Mouse (Mus musculus): ENCODE results near the gene Tmem205.

Gene Tmem205

DNA sequence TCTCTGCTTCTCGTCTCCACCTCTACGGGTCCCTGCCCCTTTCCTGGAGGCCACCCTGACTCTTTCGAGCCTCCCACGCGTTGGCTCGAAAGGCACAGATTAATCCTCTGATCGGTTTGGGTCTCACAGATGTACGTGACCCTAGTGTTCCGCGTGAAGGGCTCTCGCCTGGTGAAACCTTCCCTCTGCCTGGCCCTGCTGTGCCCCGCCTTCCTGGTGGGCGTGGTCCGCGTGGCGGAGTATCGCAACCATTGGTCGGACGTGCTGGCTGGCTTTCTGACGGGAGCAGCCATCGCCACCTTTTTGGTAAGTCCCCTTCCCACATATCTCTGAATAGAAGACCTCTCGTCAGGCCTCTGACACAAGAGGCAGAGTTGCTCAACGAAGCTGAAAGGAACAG lies 16.9 kb upstream of the Tmem205 start:
- DNase-seq (ENCODE audit: inconsistent age in 2 of 2, low spot score in 1 of 2): no peak

DNA sequence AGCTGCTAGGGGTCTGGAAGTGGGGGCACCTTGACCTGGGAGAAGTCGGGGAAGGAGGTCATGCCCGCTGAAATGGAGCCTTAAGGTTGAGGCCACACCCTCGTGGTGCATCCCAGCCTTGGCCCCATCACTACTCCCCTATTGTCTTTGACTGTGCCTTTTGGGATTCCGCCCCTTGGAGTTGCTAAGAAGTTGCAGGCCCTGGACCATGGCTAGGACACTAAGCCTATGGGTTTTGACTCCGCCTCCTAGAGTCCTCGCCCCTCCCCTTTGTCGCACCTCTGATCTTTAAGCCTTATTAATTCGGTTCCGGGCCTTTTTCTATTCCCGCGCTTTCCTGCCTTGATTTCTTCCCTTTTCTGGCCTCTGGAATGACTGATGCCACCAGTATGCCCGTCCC lies 16.3 kb upstream of the Tmem205 start:
- DNase-seq (ENCODE audit: inconsistent age in 2 of 2, low spot score in 1 of 2): no peak

DNA sequence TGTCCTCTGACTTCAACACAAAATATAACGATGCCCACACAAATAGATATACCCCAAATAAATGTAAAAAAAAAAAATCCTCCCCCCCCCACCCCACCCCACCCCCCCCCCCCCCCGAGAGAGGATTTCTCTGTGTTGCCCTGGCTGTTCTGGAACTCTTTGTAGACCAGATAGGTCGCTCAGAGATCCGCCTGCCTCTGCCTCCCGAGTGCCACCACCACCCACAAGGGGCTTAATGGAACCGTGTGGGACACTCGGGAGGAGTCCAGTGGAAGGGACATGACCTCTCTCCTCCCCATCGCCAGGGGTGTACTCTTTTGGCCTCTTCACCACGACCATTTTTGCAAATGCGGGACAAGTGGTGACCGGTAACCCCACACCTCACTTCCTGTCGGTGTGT lies 15.7 kb upstream of the Tmem205 start:
- no peak for DNase-seq (ENCODE audit: inconsistent age in 2 of 2, low spot score in 1 of 2)

DNA sequence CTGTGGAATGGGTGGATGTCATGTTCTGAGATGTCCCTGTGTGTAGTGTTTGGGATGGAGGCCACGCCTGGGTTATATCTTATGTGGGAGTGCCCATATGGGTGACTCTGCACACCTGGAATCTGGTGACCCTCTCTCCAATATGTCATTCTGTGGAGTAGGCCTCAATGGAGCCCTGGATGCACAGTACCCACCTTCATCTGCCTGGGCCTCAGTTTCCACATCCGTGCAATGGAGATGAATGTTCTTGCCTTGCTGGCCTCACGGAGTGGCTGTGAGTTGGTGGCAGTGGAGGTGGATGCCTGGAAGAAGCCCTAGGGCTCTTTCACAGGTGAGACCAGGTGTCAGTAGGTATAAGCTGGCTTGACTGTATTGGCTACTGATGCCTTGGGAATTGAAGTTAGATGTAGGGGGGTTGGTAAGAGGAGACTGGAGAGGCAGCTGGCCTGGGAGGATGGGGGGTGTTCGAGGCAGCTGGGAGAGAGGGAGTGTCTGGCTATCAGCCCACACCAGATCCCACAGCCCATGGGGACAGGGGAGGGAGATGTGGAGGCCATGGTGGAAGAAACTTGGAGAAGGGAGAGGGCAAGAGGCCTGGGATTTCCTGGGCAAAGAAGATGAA lies 11.0 kb upstream of the Tmem205 start:
- peak in 1 of 2 experiments; percentile 35 for DNase-seq (ENCODE audit: inconsistent age in 2 of 2, low spot score in 1 of 2)

DNA sequence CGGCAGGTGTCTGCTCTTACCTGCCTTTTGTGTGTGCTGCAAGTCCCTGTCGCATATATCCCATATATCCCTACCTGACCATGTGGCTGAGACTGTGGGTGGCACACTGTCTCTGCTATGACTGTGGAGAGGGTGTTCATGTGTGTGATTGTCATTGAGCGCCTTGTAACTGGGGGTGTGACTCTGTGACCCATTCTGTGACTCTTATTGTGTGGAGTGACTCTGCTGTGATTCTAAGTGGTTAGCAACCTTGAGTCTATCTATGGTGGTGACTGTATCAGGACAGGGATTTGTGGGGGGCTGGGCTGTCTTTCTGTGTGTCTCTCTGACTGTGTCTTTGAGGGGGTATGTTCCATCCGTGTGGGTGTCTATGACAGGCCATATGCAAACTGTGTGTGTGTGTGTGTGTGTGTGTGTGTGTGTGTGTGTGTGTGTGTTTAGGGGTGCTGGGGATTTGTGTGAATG lies 10.4 kb upstream of the Tmem205 start:
- DNase-seq (ENCODE audit: inconsistent age in 2 of 2, low spot score in 1 of 2): peak in 1 of 2 experiments; percentile 59

DNA sequence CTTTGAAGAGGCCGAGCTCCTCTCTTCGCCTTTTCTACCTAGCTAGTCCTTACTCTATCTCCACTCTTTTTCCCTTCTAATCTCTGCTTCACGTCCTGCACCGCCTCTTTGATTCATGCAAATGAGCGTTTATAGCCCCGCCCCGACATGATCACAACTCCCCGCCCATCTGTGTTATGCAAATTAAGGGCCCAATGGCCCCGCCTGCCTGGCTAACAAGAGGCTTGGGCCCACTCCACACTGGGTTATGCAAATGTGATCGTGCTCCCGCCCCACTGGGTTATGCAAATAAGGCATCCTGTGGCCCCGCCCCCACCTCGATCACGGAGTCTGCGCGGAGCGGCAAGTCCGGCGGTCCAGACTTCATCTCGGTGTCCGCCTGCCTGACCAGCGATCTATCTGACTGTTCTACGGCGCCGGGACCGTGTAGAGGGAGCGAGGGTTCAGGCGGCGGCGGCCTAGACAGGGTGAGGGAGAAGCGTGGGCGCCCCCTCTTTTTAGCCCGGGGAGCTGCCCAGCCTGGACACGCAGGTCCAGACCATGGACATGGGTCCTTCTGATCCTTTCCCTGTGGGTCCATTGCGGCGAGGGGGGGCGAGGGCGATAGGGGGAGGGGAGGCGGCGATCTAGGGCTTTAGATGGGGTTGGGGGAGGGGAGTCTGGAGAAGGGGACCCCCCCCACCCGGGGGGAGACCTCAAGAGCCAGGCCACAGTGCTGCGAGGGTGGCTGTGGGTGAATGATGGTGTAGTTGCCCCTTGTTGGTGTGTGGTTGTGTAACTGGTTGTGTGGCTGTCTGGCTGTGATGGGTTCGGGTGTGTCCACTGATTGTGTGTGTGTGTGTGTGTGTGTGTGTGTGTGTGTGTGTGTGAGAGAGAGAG lies 9.6 kb upstream of the Tmem205 start, which contains the start of gene Plppr2:
Gene Plppr2, plus strand, starts transcription at position 342 of the 879 bp plus-strand sequence.
- peak; percentile 99 for DNase-seq (ENCODE audit: inconsistent age in 2 of 2, low spot score in 1 of 2)

DNA sequence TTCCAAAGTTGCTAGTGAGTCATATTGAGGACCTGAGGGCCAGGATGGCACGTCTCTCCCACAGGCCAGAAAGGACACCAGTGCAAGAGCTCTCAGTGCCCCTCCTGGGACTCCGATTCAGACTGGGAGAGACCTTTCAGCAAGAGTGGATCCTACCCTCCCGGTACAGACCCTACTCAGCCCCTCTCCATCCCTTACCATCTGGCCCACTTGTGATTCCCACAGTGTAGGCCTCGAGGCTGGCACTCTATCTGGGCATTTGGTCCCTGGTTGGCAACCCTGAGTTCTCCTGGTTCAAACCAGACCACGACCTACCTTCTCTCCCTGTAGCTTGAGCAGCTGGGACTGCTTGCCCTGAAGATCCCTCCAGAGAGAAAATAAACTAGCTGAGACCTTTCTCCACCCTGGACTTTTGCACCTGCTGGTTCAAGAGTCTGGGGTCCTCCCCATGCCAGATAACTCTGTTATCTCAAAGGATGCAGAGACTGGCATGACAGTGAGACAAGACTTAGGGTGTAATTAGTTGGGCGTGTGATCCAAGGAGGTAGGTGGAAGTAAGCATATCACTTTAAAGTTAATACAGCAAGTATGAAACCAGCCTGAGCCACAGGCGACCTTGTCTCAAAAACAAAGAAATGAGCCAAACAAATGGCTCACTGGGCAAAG lies 8.2 kb upstream of the Tmem205 start:
- peak in 1 of 2 experiments; percentile 43 for DNase-seq (ENCODE audit: inconsistent age in 2 of 2, low spot score in 1 of 2)

DNA sequence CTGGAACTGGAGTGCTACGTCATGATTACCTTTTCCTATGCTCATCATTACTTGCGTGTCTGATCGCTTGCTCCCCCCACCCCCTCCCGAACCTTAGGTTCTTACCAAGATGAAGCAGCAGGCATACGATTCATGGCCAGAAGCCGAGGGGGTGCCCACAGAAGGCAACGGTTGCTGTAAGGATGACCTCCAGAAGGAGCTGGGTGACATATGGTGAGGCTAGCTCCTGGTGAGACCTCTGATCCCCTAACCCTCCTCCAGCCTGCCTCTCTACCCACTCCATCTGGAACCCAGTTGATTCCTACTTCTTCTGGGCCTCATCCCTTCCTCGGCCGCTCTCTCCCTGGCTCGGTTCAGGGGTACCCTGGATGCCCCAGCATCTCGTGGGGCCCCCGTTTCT lies 6.7 kb upstream of the Tmem205 start:
- no peak for DNase-seq (ENCODE audit: inconsistent age in 2 of 2, low spot score in 1 of 2)

DNA sequence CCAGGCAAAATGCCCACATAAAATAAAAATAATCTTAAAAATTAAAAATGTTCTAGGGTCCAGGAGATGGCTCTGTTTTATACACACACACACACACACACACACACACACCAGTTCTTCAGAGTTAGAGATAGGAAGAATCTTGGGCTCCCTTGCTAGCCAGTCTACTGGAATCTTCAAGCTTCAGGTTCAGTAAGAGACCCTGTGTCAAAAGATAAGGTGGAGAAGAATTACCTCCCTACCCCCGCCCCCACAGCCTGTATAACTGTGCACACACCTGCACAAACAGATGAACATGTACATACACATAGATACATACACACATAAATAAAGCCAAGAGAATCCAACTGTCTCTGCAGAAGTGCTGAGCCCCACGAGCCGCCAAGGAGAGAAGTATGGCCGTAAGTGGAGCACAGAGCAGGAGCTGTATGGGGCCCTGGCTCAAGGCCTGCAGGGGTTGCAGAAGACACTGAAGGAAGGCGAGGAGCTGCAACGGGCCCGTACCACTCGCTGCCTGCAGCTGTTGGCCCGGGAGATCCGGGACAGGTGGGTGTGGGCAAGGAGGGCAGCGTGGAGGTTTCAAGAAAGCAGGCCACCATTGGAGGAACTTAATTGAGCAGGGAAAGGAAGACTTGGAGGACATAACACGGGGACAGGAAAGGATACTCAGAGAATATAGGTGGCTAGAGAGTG lies 5.2 kb upstream of the Tmem205 start:
- no peak for DNase-seq (ENCODE audit: inconsistent age in 2 of 2, low spot score in 1 of 2)

DNA sequence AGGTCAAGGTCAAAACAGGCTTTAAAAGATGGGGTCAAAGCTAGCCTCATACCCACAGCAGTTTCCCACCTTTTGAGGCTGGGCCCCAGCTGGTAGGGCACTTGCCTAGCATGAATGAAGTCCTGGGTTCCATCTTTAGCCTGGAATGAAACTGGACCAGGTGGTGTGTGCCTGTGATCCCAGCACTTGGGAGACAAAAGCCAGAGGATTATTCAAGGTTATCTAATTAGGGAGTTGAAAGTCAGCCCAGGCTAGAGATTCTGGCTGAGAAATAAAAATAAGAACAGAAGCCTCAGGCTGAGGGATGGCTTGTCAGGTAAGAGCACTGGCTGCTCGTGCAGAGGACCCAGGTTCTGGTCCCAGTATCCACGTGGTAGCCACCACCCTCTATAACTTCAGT lies 4.7 kb upstream of the Tmem205 start:
- DNase-seq (ENCODE audit: inconsistent age in 2 of 2, low spot score in 1 of 2): no peak

DNA sequence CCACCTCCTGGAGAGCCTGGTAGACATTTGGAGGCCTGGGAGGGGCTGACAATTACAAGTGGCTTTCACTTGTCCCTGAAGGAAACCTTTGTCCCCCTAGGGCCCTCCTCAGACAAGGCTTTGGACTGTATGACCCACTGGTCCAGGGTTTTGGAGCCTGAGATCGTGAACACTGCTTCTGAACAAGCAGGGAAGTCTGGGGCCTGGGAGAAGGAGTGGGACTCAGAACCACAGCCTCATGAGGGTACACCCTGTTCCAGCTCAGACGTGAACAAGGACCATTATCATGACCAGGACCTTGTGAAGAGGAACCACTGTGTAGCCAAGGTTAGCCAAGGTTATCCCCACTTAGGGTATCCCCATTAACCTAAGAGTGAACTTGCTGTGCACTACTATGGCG lies 1.9 kb upstream of the Tmem205 start:
- DNase-seq (ENCODE audit: inconsistent age in 2 of 2, low spot score in 1 of 2): no peak

DNA sequence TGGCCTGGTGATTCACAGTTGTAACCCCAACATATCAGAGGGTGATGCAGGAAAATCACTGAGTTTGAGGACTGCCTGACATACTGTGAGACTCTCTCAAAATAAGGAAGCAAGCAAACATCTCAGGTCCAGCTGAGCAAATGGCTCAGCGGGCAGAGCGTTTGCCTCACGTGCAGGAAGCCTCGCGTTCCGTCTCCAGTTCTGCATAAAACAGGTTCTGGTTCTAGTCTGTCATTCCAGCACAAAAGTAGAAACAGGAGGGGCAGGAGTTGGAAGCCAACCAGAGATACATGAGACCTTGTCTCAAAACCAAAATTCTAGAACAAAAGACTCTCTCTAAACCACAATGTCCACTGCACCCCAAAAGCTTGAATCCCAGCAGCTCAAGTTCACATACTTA lies 572 bp downstream of the Tmem205 start:
- DNase-seq (ENCODE audit: inconsistent age in 2 of 2, low spot score in 1 of 2): no peak

DNA sequence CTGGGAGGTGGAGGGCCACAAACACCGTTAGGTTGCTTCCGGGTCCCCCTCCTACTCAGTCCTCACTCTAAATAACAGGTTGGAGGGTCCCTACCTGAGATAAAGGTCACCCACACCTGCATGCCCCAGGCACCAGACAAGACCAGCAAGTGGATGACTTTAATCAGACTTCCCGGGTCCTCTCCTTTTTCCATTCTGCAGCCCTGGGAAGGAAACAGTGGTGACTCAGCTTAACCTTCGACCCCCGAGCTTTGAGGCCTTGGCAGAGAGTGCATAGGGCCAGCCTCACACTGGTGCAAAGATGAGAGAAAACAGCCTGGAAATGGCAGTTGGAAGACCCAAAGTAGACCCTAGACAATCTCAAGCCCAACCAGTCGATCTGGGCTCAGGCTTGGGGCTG lies 1.2 kb downstream of the Tmem205 start:
- DNase-seq (ENCODE audit: inconsistent age in 2 of 2, low spot score in 1 of 2): peak; percentile 80 to 93

DNA sequence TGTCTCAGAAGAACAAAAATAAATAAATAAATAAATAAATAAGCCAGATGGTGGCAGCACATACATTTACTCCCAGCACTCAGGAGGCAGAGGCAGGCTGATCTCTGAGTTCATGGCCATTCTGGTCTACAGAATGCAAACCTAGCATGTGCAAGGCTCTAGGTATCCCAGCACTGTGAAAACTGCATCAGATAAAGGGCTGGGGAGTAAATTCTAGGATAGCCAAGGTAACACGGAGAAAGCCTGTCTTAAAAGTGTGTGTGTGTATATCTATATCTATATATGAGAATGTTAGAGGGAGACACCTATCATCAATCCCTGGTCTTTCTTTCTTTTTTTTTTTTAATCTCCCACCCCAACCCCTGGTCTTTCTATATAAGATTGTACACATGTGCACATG lies 1.9 kb downstream of the Tmem205 start:
- no peak for DNase-seq (ENCODE audit: inconsistent age in 2 of 2, low spot score in 1 of 2)

DNA sequence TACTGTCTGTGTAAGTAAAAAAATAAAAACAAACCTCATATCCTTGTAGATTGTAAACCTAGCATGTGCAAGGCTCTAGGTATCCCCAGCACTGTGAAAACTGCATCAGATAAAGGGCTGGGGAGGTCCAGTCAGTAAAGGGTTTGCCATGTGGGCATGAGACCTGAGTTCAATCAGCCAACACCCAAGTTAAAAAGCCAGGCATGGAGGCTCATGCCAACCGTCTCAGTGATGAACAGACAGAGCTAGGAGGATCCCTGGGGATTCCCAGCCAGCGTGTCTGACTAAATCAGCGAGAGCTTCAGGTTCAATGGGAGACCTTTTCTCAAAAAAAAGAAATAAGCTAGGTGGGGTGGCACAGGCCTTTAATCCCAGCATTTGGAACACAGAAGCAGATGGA lies 2.3 kb downstream of the Tmem205 start:
- peak in 1 of 2 experiments; percentile 56 for DNase-seq (ENCODE audit: inconsistent age in 2 of 2, low spot score in 1 of 2)

DNA sequence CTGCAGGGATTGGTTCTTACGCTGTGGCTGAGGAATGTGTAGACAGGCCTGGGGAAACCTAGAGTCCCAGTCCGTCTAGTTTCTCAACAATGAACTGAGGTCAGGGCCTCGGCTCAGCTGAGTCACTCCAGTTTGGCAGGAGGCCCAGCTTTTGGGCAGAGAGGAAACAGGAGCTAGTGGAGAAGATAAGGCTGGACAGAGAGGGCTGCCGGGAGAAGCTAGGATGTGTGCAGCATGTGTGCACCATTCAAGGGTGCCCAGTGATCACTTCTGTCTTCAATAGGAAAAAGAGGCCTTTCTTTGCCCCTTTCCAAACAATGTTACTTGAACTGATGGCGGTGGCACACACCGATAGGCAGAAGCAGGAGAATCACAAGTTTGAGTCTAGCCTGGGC lies 3.3 kb downstream of the Tmem205 start:
- DNase-seq (ENCODE audit: inconsistent age in 2 of 2, low spot score in 1 of 2): peak; percentile 98 to 99

DNA sequence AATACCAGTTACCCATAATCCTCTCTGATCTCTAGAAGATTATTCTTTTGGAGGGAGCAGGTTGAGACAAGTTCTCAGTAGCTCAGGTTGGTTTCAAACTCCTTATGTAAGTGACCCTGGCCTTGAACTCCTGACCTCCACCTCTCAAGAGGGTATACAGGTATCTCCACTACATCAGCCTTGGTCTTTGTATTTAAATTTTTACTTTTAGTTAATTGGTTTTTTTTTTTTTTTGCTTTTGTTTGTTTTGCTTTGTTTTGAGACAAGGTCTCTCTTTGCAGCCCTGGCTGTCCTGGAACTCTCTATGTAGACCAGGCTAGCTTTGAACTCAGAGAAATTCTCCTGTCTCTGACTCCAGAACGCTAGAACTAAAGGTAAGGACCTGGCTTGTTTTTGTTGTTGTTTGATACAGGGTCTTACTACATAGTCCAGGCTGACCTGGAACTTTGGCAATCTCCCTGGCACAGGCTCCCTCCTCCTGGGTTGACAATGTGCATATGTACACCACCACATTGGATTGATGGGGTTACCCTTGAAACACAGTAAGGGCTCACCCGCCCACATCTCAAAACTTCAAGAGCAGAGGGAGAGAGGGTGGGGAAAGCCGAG lies 3.8 kb downstream of the Tmem205 start:
- DNase-seq (ENCODE audit: inconsistent age in 2 of 2, low spot score in 1 of 2): peak in 1 of 2 experiments; percentile 50

DNA sequence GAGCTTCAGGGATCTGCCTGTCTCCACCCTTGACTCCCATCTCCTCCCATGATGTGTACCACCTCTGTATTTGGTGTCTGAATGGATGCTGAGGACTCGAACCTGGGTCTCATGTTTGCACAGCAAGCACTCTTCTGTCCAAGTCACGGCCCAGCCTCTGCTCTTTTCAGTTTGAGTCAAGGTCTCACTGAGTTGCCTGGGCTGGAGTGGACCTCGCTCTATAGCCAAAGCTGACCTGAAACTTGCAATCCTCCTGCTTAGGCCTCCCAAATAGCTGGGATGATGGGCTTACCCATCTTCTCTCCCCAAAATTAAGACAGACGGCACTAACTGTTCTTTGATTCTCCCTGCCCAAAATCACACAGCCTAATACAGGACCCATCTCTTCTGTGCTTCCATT lies 4.3 kb downstream of the Tmem205 start:
- DNase-seq (ENCODE audit: inconsistent age in 2 of 2, low spot score in 1 of 2): peak in 1 of 2 experiments; percentile 62

DNA sequence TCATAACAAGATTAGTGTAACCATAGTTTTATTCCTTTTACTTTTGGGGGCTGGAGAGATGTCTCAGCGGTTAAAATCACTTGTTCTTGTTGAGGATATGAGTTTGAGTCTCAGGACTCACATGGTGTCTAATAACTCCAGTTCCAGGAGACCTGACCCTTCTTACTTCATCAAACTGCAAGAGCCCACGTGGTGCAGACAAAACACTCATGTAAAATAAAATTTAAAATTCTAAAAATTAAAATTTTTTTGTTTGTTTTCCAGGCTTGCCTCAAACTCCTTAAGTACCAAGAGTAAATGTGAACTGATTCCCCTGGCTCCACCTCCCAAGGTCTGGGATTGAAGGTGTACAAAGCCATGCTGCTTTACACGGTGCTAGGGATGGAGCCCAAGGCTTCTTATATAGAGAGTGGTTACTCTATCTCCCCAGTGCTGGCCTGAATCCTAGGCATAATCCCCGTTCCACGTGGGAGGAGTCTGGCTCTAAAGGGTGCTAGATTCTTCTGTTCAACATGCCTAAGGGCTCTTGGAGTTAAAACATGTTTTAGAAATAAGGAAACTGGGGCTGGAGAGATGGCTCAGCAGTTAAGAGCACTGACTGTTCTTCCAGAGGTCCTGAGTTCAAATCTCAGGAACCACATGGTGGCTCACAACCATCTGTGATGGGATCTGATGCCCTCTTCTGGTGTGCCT lies 8.5 kb downstream of the Tmem205 start:
- DNase-seq (ENCODE audit: inconsistent age in 2 of 2, low spot score in 1 of 2): peak in 1 of 2 experiments; percentile 47

DNA sequence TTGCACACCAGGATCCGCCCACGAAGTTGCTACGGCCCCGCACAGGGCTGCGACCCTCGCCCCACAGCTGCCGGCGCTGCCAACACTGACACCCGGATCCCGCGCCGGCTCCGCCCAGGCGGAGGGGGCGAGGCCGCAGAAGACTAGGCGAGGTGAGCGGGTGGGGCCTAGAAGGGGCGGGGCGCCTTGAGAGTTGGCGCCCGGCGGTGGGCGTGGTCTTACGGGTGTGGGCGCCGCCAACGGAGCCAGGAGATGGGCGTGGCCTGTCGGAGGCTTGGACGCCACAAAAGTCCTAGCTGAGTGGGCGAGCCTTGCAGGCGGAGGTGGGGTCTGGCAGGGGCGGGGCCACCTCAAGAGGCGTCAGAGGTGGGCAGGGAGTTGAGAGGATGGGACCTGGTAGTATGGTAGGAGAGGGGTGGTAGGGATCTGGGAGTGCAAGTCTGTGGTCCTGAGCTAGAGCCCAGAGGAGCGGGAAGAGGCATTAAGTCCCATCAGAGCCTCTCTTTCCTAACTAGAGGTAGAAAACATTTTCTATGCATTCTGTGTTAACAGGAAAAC lies 9.2 kb downstream of the Tmem205 start, which contains the start of gene Rab3d:
Gene Rab3d, minus strand, starts transcription at position 158 of the 558 bp plus-strand sequence.
- DNase-seq (ENCODE audit: inconsistent age in 2 of 2, low spot score in 1 of 2): peak; percentile 98 to 99
